Mouse (Mus musculus) C2C12 (cell line): Measurements from ENCODE around the gene Ropn1l.

Source experiments
- CEBPB ChIP-seq: IDR thresholded peaks from one replicate; pipeline ENCODE4 v1.6.1; 2011; ENCODE audit warnings: low read depth, mild to moderate bottlenecking, control low read depth, moderate library complexity
- CTCF ChIP-seq: IDR thresholded peaks from one replicate; pipeline ENCODE4 v1.5.1; 2011; ENCODE audit not compliant: control insufficient read depth, insufficient read depth, insufficient read length
- MAX ChIP-seq: IDR thresholded peaks from one replicate; pipeline ENCODE4 v1.6.1; 2011; ENCODE audit warnings: mild to moderate bottlenecking, control low read depth
- MYOG ChIP-seq: IDR thresholded peaks from one replicate; pipeline ENCODE4 v1.6.1; 2011; ENCODE audit not compliant: control insufficient read depth, insufficient read length; ENCODE audit errors: extremely low read depth
- USF1 ChIP-seq: IDR thresholded peaks from one replicate; pipeline ENCODE4 v1.6.1; 2011; ENCODE audit warnings: low read depth, mild to moderate bottlenecking, control low read depth, moderate library complexity

DNA sequence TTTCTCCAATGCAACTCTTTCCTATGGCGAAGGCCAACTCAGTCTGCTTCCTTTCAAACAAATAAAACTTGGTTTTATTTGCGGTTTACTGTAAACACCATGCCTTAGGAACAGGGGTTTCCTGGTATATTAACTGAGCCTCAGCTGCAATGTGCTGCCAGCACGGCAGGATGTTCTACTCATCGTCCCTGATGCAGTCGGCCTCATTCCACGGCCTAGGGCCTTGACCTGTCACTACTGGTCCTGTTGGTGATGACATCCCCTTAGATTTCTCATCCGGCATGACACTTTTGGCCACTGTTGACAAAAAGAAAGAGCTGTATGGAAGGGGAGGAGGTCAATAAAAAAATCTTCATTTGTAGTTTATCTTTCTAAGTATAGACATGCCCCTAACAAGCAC, 4.5 kb upstream of the Ropn1l start:
- no peak for TF ChIP-seq CTCF
- TF ChIP-seq USF1, result no peak
- TF ChIP-seq CEBPB, result no peak
- TF ChIP-seq MAX, result no peak
- TF ChIP-seq MYOG, result no peak
